Mouse (Mus musculus) limb, embryonic 11.5 days (tissue): Measurements from ENCODE around the gene Dst. TPM values are rescaled to one million over a fixed set of nuclear protein-coding genes. Genes with fewer than 3 reads are reported as not detected.
A peak's percentile ranks its signal among the peaks of the same experiment; 100 is the strongest.

ENCODE experiments used
- ATAC-seq: fragments of 200-750 bp; cut with Nextera tagmentation; 2 replicates; pipeline ENCODE4 v1.8.0; 2017; ENCODE audit warnings: low read depth; ENCODE audit not compliant: insufficient number of reproducible peaks, low FRiP score, low TSS enrichment
- DNase-seq: peaks from one replicate; pipeline ENCODE4 v3.0.0-alpha.2; 2015; ENCODE audit warnings: low spot score
- H3K27ac ChIP-seq: fragments of 300-500 bp; sonication (generic); replicated peaks from 2 replicates; pipeline ENCODE4 v1.5.1; 2014; ENCODE audit warnings: low read depth, mild to moderate bottlenecking, low read length
- H3K27me3 ChIP-seq: fragments of 300-500 bp; sonication (generic); 2 replicates; pipeline ENCODE4 v1.6.1; 2014; ENCODE audit warnings: mild to moderate bottlenecking, low read length, mixed read lengths; ENCODE audit not compliant: control insufficient read depth, insufficient read depth
- H3K36me3 ChIP-seq: fragments of 300-500 bp; sonication (generic); 2 replicates; pipeline ENCODE4 v1.6.1; 2014; ENCODE audit warnings: mild to moderate bottlenecking, low read length, moderate library complexity, mixed read lengths; ENCODE audit not compliant: control insufficient read depth, insufficient read depth
- H3K4me1 ChIP-seq: fragments of 300-500 bp; sonication (generic); 2 replicates; pipeline ENCODE4 v1.6.1; 2014; ENCODE audit warnings: low read length, mixed read lengths; ENCODE audit not compliant: control insufficient read depth, insufficient read depth
- H3K4me2 ChIP-seq: fragments of 300-500 bp; sonication (generic); 2 replicates; pipeline ENCODE4 v1.6.1; 2014; ENCODE audit warnings: low read depth, mild to moderate bottlenecking, moderate library complexity; ENCODE audit not compliant: severe bottlenecking
- H3K4me3 ChIP-seq: fragments of 300-500 bp; sonication (generic); 2 replicates; pipeline ENCODE4 v1.5.1; 2014; ENCODE audit warnings: low read depth, low read length
- H3K9ac ChIP-seq: fragments of 300-500 bp; sonication (generic); 2 replicates; pipeline ENCODE4 v1.6.1; 2014; ENCODE audit warnings: mild to moderate bottlenecking, low read length
- H3K9me3 ChIP-seq: fragments of 300-500 bp; sonication (generic); 2 replicates; pipeline ENCODE4 v1.6.1; 2016; ENCODE audit warnings: low read length; ENCODE audit not compliant: control insufficient read depth
- WGBS: fragments of 180-500 bp; shearing (Covaris S2); extraction: QIAGEN DNeasy Blood & Tissue Kit; methylation state at CpG from one replicate; pipeline ENCODE4 v1.1.7; 2014; 5-methylcytosine and 5-hydroxymethylcytosine counted together
- polyA plus RNA-seq: library from polyadenylated mRNA; unstranded; fragments of >200 nt; fragmentation: Nextera tagmentation; extraction: Ambion mirVana; gene quantifications from 2 replicates; pipeline ENCODE4 v1.2.1, GENCODE M21; 2014

Gene Dst
- polyA plus RNA-seq, 1 experiment from 2014 or later, result 14.7 TPM

DNA sequence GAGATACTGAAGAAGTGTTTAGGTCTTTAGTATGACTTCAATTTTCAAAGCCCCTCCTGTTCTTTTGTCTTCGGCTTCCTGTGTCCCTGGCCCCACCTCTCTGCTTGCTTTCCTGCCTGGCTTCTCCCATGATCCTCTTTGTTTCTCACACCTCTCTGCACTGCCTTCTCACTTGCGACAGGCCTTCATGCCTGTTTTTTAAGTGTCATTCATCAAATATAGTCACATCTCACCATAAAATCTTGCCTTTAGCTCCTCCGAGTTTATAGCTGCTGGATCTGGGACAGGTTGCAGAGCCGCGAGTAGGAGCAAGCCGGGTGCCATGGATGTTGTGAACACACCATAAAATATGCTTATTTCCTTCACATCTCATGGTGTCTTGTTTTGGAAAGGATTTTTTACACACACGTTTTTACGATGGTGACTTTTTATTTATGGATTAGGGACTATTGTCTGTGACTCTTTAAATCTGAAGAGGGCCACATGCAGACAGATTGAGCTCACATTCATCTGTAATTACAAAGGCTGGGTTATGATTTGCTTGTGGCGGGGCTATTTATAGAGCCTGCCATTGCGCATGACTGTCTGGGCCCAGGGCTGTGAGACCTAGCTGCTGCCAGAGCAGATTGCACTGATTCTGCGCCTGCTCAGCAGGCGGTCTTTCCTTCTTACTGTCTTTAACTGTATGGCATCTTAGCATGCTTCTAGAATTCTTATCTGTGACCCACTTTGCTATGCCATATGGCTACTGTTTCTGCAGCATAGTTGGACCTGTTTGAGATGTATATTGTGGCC, 38.8 kb downstream of the Dst start:
- 82% methylated on average over 12 of the region's 12 CpGs for whole genome bisulfite sequencing
- Histone ChIP-seq H3K27ac (no peak overlapping the region), H3K27me3 (no peaks in the 10 kb centered on the region), H3K4me2 (no peak overlapping the region), H3K9ac (no peak overlapping the region), H3K4me3 (no peak overlapping the region), H3K9me3 (no peaks in the 10 kb centered on the region), H3K4me1 (no peaks in the 10 kb centered on the region), H3K36me3 (no peaks in the 10 kb centered on the region)
- DNase-seq (no peak), ATAC-seq (no peak)

DNA sequence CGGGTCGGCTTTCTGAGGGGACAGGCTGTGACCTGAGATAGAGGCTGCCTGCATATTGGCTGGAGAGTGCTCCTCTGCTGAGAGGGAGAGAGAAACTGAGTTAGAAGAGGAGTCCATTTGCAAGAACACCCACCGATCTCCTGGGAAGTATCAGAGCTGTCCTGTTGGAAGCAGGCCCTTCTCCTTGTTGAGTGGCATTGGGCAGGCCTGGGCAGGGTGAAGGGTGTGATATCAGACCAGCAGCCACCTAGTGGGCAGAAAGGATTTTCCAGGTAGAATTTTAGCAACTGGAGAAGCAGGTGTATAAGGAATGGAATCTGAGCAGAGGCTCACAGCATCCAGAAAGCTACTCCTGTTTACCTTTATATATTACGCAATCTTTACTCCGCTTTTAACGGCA, 39.8 kb downstream of the Dst start:
- ATAC-seq (no peak), DNase-seq (no peak)
- H3K9me3 ChIP-seq, result no peaks in the 10 kb centered on the region

GRCm38 (mm10) chr1:33948511-33948910, 40.5 kb downstream of the Dst start:
- H3K27me3 ChIP-seq, result no peaks in the 10 kb centered on the region
- H3K36me3 ChIP-seq, result no peaks in the 10 kb centered on the region
- ATAC-seq, result no peak
- H3K4me3 ChIP-seq, result no peak overlapping the region
- no peak for DNase-seq
- no peaks in the 10 kb centered on the region for H3K4me1 ChIP-seq
- no peak overlapping the region for H3K27ac ChIP-seq
- H3K9me3 ChIP-seq, result no peaks in the 10 kb centered on the region
- WGBS, result 85% methylated on average over 5 of the region's 5 CpGs
- H3K4me2 ChIP-seq, result no peak overlapping the region
- H3K9ac ChIP-seq, result no peak overlapping the region

More for the DNA sequence above, 39.8 kb downstream of the Dst start:
- H3K4me3 ChIP-seq, result no peak overlapping the region
- no peaks in the 10 kb centered on the region for H3K4me1 ChIP-seq
- H3K27ac ChIP-seq, result no peak overlapping the region
- no peaks in the 10 kb centered on the region for H3K36me3 ChIP-seq
- H3K27me3 ChIP-seq, result no peaks in the 10 kb centered on the region
- WGBS, result 94% methylated on average over 6 of the region's 6 CpGs
- no peak overlapping the region for H3K4me2 ChIP-seq
- no peak overlapping the region for H3K9ac ChIP-seq

- Histone ChIP-seq H3K4me1 (no peaks in the 10 kb centered on the region), H3K4me2 (no peak overlapping the region), H3K9me3 (no peaks in the 10 kb centered on the region), H3K9ac (no peak overlapping the region), H3K4me3 (no peak overlapping the region), H3K27me3 (no peaks in the 10 kb centered on the region), H3K27ac (no peak overlapping the region), H3K36me3 (no peaks in the 10 kb centered on the region)
- ATAC-seq, result no peak
- no peak for DNase-seq
- 92% methylated on average over 6 of the region's 6 CpGs for WGBS
Measured at GRCm38 (mm10) chr1:33955626-33956025, 47.6 kb downstream of the Dst start.

GRCm38 (mm10) chr1:33960439-33960838, 52.4 kb downstream of the Dst start:
- H3K4me2 ChIP-seq, result no peak overlapping the region
- H3K4me1 ChIP-seq, result no peaks in the 10 kb centered on the region
- H3K9ac ChIP-seq, result no peak overlapping the region
- ATAC-seq, result no peak
- no peak for DNase-seq
- H3K4me3 ChIP-seq, result no peak overlapping the region
- H3K36me3 ChIP-seq, result no peaks in the 10 kb centered on the region
- H3K9me3 ChIP-seq, result no peaks in the 10 kb centered on the region
- no peaks in the 10 kb centered on the region for H3K27me3 ChIP-seq
- no peak overlapping the region for H3K27ac ChIP-seq
- 86% methylated on average over 8 of the region's 8 CpGs for WGBS

- no peak for DNase-seq
- whole genome bisulfite sequencing, result 53% methylated on average over 5 of the region's 5 CpGs
- Histone ChIP-seq H3K4me3 (no peak overlapping the region), H3K4me2 (no peak overlapping the region), H3K27me3 (no peaks in the 10 kb centered on the region), H3K27ac (no peak overlapping the region), H3K36me3 (no peaks in the 10 kb centered on the region), H3K9ac (no peak overlapping the region), H3K4me1 (no peaks in the 10 kb centered on the region; the same call in 1 of the 2 replicates), H3K9me3 (no peaks in the 10 kb centered on the region)
- ATAC-seq, result no peak
Measured at GRCm38 (mm10) chr1:33964643-33965042, 56.6 kb downstream of the Dst start.

- DNase-seq, result no peak
- H3K27ac ChIP-seq, result no peak overlapping the region
- H3K4me3 ChIP-seq, result no peak overlapping the region
- no peaks in the 10 kb centered on the region for H3K36me3 ChIP-seq
- no peaks in the 10 kb centered on the region for H3K27me3 ChIP-seq
- ATAC-seq, result no peak
- no peak overlapping the region for H3K9ac ChIP-seq
- no peaks in the 10 kb centered on the region for H3K9me3 ChIP-seq
- H3K4me1 ChIP-seq, result peaks cover 3% of the 10 kb centered on the region; the same call in 1 of the 2 replicates
- no peak overlapping the region for H3K4me2 ChIP-seq
- WGBS, result 84% methylated on average over 4 of the region's 4 CpGs
Measured at GRCm38 (mm10) chr1:33965824-33966223, 57.8 kb downstream of the Dst start.

- Histone ChIP-seq H3K27ac (no peak overlapping the region), H3K9ac (no peak overlapping the region), H3K36me3 (no peaks in the 10 kb centered on the region), H3K4me1 (peaks cover 3% of the 10 kb centered on the region; the same call in 1 of the 2 replicates), H3K27me3 (no peaks in the 10 kb centered on the region), H3K4me2 (no peak overlapping the region), H3K4me3 (no peak overlapping the region), H3K9me3 (no peaks in the 10 kb centered on the region)
- DNase-seq (peak; percentile 37), ATAC-seq (no peak)
- WGBS, result 33% methylated on average over 6 of the region's 6 CpGs
Measured at GRCm38 (mm10) chr1:33966328-33966727, 58.3 kb downstream of the Dst start.

- 90% methylated on average over 4 of the region's 4 CpGs for WGBS
Measured at GRCm38 (mm10) chr1:33967206-33967605, 59.2 kb downstream of the Dst start.

More at GRCm38 (mm10) chr1:33967206-33967605, 59.2 kb downstream of the Dst start:
- Histone ChIP-seq H3K9ac (no peak overlapping the region), H3K27me3 (no peaks in the 10 kb centered on the region), H3K4me3 (no peak overlapping the region), H3K36me3 (no peaks in the 10 kb centered on the region), H3K4me1 (peaks cover 3% of the 10 kb centered on the region; the same call in 1 of the 2 replicates), H3K27ac (no peak overlapping the region), H3K9me3 (no peaks in the 10 kb centered on the region), H3K4me2 (no peak overlapping the region)
- ATAC-seq (no peak), DNase-seq (no peak)
